Mouse (Mus musculus): ENCODE results near the gene Gm11111. TPM values are rescaled to one million over a fixed set of nuclear protein-coding genes. Genes with fewer than 3 reads are reported as not detected.

Gm11111 gene
- not detected in 2 replicates for polyA plus RNA-seq (2015; fragmentation: Nextera tagmentation; extraction: Ambion mirVana)

DNA sequence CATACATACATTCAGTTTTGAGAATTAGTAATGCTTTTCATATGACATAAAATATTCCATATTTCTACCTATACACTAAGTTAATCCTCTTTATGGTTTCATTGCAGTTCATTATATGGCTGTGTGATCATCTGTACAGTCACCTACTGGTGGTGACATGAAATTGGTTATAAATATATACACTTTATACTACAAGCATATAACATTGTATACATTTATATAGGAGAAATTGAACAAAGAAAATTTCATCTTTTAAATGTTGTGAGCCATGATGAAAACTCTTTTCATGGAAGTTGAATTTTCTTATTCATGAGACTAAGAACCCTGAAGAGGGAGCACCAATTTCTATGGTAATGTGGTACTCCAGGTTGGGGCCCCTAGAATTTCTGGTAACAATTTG lies at the start of gene Gm11111:
TSS of gene Gm11111 (plus strand) at position 301 of the 400 bp plus-strand sequence.
- Histone ChIP-seq H3K27me3 (replicated peaks) (no peaks in the 10 kb centered on the region), H3K4me3 (no peak within 1 kb of the TSS), H3K9ac (no peak within 1 kb of the TSS), H3K36me3 (no peaks in the 10 kb centered on the region), H3K4me2 (no peak within 1 kb of the TSS), H3K4me1 (no peaks in the 10 kb centered on the region), H3K9me3 (no peaks in the 10 kb centered on the region), H3K27ac (replicated peaks) (no peak within 1 kb of the TSS)
- ATAC-seq (ENCODE audit: extremely low read depth, insufficient number of reproducible peaks, low FRiP score, low TSS enrichment): no peak

DNA sequence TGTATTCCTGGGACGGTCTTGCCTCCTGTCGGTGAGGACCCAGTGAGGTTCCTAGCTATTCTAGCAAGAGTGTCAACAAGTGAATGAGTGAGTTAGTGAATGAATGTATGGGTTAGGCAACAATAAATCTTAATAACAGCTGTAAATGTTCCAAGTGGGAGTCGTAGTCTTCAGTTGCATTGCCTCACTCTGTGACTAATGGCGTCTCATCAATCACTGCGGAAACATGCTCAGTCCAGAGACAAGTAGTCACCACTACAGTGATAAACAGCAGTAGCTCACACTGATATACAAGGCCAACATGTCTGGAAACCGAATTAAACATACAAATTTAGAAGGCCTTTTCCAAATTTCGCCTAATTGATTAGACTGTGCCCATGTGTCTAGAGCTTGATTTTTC lies 36.3 kb upstream of the Gm11111 start:
- Histone ChIP-seq H3K9ac (no peak overlapping the region), H3K27me3 (replicated peaks) (no peaks in the 10 kb centered on the region), H3K4me3 (no peak overlapping the region), H3K27ac (replicated peaks) (no peak overlapping the region), H3K9me3 (no peaks in the 10 kb centered on the region), H3K4me1 (no peaks in the 10 kb centered on the region), H3K4me2 (no peak overlapping the region), H3K36me3 (no peaks in the 10 kb centered on the region)
- no peak for ATAC-seq (ENCODE audit: extremely low read depth, insufficient number of reproducible peaks, low FRiP score, low TSS enrichment)
- WGBS: 70% methylated on average over 7 of the region's 7 CpGs

DNA sequence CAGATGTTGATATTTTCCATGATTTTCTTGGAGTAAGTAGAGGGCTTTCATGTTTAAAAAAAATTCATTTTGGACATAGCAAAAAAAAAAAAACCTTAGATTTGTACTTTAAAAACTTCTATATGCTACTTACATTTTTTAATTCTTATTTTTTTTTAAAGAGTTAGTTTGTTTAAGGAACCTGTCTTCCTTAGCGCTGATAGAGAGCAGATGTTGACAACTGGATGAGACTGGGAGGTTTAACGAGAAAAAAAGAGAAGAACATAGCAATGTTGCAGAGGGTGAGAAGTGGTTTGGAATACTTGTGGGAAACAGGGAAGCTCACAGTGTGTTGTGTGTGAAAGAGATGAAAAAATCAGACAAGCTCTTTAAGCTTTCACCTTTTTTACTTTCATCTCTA lies 32.4 kb upstream of the Gm11111 start:
- H3K4me1 ChIP-seq: peaks cover 8% of the 10 kb centered on the region
- no peak overlapping the region for H3K9ac ChIP-seq
- H3K36me3 ChIP-seq: no peaks in the 10 kb centered on the region
- WGBS: 57% methylated on average over 2 of the region's 2 CpGs
- H3K27ac ChIP-seq (replicated peaks): no peak overlapping the region
- no peaks in the 10 kb centered on the region for H3K9me3 ChIP-seq
- no peak for ATAC-seq (ENCODE audit: extremely low read depth, insufficient number of reproducible peaks, low FRiP score, low TSS enrichment)
- no peak overlapping the region for H3K4me2 ChIP-seq
- H3K4me3 ChIP-seq: no peak overlapping the region
- H3K27me3 ChIP-seq (replicated peaks): no peaks in the 10 kb centered on the region

DNA sequence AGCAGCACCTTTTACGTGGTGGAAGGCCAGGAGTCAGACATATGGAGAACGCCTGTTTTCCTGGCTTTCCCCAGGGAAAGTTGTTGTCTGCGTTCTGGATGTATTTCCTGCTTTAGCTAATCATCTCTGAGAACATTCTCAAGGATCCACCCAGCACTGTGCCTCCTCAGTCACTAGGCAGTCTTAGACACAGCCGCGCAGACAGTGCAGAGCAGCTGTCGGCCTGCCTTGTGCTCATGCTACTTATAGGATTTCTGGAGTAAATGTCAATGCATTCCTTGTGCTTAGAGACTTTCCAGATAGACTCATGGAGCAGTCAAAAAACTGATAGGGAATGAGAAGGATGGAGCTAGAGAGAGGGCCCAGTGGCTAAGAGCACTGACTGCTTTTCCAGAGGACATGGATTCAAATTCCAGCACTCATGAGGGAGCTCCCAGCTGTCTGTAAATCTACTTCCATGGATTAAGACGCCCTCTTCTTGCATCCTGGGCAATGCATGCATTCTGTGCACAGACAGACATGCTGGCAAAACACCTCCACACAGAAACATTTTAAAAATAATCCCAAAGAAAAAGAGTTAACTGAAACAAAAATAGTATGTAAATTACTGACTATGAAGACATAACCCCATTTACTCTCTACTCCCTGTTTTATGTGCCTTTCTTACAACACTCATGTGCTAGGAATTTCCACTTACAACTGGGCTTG lies 30.1 kb upstream of the Gm11111 start:
- WGBS: 83% methylated on average over 7 of the region's 7 CpGs
- Histone ChIP-seq H3K27ac (replicated peaks) (no peak overlapping the region), H3K9me3 (no peaks in the 10 kb centered on the region), H3K4me1 (peaks cover 8% of the 10 kb centered on the region), H3K4me2 (no peak overlapping the region), H3K4me3 (no peak overlapping the region), H3K9ac (no peak overlapping the region), H3K36me3 (no peaks in the 10 kb centered on the region), H3K27me3 (replicated peaks) (no peaks in the 10 kb centered on the region)
- ATAC-seq (ENCODE audit: extremely low read depth, insufficient number of reproducible peaks, low FRiP score, low TSS enrichment): no peak

DNA sequence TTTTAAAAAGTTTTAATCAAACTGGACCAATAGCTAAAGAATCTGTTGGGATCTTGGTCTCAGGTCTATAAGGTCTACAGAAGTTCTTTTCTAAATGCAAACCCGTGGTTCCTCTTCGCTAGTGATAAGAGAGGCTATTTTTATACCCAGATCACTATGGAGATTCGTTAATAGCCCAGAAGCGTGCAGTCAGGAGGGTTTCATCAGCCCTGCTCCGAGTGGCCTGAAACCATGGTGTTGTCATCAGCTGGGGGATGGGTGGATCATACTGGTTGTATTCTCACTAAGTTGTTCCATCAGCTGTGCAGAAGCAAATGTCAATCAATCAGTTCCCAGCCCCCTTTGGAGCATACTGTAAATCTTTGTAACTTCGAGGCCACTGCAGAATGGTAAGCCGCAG lies 29.4 kb upstream of the Gm11111 start:
- Histone ChIP-seq H3K4me2 (no peak overlapping the region), H3K4me1 (peaks cover 8% of the 10 kb centered on the region), H3K27me3 (replicated peaks) (no peaks in the 10 kb centered on the region), H3K36me3 (no peaks in the 10 kb centered on the region), H3K4me3 (no peak overlapping the region), H3K9me3 (no peaks in the 10 kb centered on the region), H3K9ac (no peak overlapping the region), H3K27ac (replicated peaks) (no peak overlapping the region)
- ATAC-seq (ENCODE audit: extremely low read depth, insufficient number of reproducible peaks, low FRiP score, low TSS enrichment): no peak
- 31% methylated on average over 7 of the region's 7 CpGs for WGBS

DNA sequence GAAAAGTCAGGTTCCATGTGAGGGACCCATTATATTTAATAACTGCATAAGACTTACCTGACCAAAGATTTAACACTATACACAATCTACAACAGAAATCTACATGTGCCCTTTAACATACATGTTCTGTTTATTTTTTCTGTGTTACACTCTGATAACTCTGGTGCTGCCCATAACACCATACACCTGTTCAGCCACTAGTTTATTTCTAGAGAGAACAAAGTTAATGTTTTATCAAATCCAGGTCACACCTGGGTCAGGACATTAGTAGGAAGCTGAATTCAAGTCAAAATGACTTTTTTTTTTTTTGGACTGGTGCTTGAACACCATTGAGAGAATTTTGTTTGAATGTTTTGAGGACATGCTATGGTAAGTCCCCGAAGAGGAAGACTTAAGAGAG lies 28.7 kb upstream of the Gm11111 start:
- 76% methylated on average over 1 of the region's 1 CpGs for WGBS

DNA sequence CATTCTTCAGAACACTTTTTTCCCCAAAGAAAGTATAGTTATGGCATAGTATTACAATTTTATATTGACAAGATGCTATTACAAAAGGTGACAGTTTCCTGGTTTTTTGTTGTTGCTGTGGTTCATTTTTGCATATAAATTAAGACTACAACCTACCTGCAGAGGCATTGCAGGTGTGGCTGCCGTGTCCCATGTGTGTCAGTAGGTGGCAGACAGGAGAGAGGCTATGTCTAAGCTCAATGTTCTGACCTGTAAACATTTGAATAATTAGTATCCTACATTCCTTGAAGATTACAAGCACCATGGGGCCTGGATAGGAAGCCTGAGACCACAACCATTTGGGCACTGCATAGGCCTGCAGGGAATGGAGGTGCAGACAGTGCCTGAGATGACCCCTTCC lies 11.2 kb upstream of the Gm11111 start:
- H3K4me2 ChIP-seq: no peak overlapping the region
- H3K36me3 ChIP-seq: no peaks in the 10 kb centered on the region
- no peak overlapping the region for H3K4me3 ChIP-seq
- no peaks in the 10 kb centered on the region for H3K4me1 ChIP-seq
- no peak for ATAC-seq (ENCODE audit: extremely low read depth, insufficient number of reproducible peaks, low FRiP score, low TSS enrichment)
- 65% methylated on average over 1 of the region's 1 CpGs for WGBS
- H3K27ac ChIP-seq (replicated peaks): no peak overlapping the region
- no peaks in the 10 kb centered on the region for H3K27me3 ChIP-seq (replicated peaks)
- H3K9ac ChIP-seq: no peak overlapping the region
- no peaks in the 10 kb centered on the region for H3K9me3 ChIP-seq

More for the DNA sequence above, 28.7 kb upstream of the Gm11111 start:
- Histone ChIP-seq H3K36me3 (no peaks in the 10 kb centered on the region), H3K27ac (replicated peaks) (no peak overlapping the region), H3K4me3 (no peak overlapping the region), H3K4me1 (peaks cover 8% of the 10 kb centered on the region), H3K9me3 (no peaks in the 10 kb centered on the region), H3K9ac (no peak overlapping the region), H3K27me3 (replicated peaks) (no peaks in the 10 kb centered on the region), H3K4me2 (no peak overlapping the region)
- no peak for ATAC-seq (ENCODE audit: extremely low read depth, insufficient number of reproducible peaks, low FRiP score, low TSS enrichment)

DNA sequence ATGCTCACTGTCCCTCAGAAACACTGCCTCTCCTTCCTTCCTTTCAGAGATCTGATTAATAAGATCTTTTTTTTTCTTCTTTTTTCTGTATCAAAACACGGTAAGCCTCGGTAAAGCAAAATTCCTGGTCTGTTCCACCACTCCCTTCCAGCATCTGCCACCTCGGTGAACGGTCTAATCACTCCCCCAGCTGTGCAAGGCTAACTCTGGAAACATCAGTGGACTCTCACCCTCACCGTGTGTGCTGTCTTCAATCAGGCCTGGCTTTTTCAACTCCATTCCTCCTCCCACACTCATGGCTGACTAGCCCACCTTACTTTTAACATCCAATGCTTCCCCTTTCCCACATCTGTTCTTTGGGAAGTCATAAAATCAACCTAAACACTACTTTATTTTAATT lies 2.2 kb upstream of the Gm11111 start:
- H3K27ac ChIP-seq (replicated peaks): no peak overlapping the region
- H3K4me2 ChIP-seq: no peak overlapping the region
- no peaks in the 10 kb centered on the region for H3K4me1 ChIP-seq
- no peaks in the 10 kb centered on the region for H3K27me3 ChIP-seq (replicated peaks)
- no peak overlapping the region for H3K9ac ChIP-seq
- WGBS: 35% methylated on average over 5 of the region's 5 CpGs
- no peaks in the 10 kb centered on the region for H3K36me3 ChIP-seq
- H3K9me3 ChIP-seq: no peaks in the 10 kb centered on the region
- ATAC-seq (ENCODE audit: extremely low read depth, insufficient number of reproducible peaks, low FRiP score, low TSS enrichment): no peak
- no peak overlapping the region for H3K4me3 ChIP-seq

DNA sequence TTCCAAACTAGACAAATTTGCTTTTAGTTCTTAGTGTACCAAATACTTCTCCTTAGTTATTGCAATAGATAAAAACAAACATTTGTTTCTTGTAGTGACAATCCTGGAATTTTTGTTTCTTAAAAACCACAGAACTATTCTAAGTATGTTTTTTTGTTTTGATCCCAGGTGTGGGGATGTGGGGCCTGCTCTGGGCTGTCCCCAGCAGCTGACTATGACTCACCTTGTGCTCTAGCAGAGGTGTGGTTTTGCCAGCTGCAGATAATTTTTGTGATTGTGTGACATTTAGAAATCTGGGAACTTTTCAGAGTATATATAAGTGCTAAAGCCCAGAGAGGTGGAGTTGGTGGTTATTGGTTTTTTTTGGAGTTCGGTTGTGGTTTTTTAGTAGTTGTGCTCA lies 1.6 kb upstream of the Gm11111 start:
- H3K9me3 ChIP-seq: no peaks in the 10 kb centered on the region
- no peak overlapping the region for H3K4me3 ChIP-seq
- no peak overlapping the region for H3K4me2 ChIP-seq
- ATAC-seq (ENCODE audit: extremely low read depth, insufficient number of reproducible peaks, low FRiP score, low TSS enrichment): no peak
- 74% methylated on average over 1 of the region's 1 CpGs for WGBS
- H3K27ac ChIP-seq (replicated peaks): no peak overlapping the region
- no peaks in the 10 kb centered on the region for H3K27me3 ChIP-seq (replicated peaks)
- H3K36me3 ChIP-seq: no peaks in the 10 kb centered on the region
- no peaks in the 10 kb centered on the region for H3K4me1 ChIP-seq
- no peak overlapping the region for H3K9ac ChIP-seq

DNA sequence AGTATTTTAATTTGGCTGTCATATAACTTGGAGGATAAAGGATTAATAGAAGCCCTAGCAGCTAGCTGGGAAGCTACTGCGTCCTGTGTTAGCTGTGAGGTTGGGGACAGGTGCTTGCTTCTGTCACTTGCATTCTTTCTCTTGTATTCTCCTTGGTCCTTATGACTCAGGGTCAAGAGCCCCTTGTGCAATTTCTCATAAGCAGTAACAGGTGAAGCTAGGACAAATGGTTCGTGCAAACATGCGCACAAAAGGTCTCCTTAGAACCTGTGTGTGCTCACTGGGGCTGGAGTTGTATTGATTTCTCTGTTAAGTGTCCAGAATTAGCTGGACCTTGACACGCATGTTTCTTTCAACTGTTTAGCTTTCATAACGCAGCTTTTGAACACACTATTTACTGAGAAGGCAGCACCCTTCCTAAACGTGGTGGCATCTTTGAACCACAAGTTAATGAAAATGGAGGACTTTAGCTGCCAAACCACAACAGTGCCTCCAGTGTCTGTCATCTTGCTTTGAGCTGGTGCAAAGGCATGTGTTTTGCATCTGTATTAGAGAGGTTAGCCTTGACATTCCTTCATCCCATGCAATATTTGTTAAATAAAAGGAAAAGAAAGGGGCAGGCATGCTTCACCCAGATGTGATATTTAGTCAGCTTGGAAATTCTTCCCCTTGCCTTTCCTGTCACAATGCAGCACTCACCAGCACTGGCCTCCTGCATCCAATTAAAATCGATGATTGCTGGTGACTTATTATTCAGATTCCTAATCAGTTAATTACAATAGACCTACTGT lies 511 bp downstream of the Gm11111 start:
- no peaks in the 10 kb centered on the region for H3K27me3 ChIP-seq (replicated peaks)
- no peaks in the 10 kb centered on the region for H3K9me3 ChIP-seq
- no peak overlapping the region for H3K27ac ChIP-seq (replicated peaks)
- no peak overlapping the region for H3K4me3 ChIP-seq
- no peak for ATAC-seq (ENCODE audit: extremely low read depth, insufficient number of reproducible peaks, low FRiP score, low TSS enrichment)
- H3K4me1 ChIP-seq: no peaks in the 10 kb centered on the region
- no peak overlapping the region for H3K4me2 ChIP-seq
- no peak overlapping the region for H3K9ac ChIP-seq
- no peaks in the 10 kb centered on the region for H3K36me3 ChIP-seq
- 63% methylated on average over 7 of the region's 7 CpGs for WGBS

DNA sequence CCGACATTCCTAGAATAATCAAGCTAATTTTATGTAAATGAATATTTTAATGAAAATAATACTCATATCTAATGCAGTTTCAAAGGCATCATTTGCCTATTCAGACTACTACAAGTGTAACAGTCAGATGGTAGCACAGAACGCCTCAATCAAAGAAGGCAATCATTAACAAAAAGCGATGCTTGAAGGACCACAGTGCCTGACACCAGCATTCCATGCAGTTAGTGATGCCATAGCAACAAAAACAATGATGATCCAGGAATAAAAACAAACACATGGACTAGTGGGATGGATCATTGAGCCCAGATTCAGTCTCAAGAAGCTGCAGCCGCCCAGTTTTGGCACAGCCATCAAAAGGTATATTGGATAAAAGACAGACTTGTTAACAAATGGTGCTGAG lies 8.8 kb downstream of the Gm11111 start:
- Histone ChIP-seq H3K4me3 (no peak overlapping the region), H3K27me3 (replicated peaks) (no peaks in the 10 kb centered on the region), H3K9ac (no peak overlapping the region), H3K27ac (replicated peaks) (no peak overlapping the region), H3K4me1 (peaks cover under 1% of the 10 kb centered on the region; the same call in 1 of the 2 replicates), H3K36me3 (no peaks in the 10 kb centered on the region), H3K4me2 (no peak overlapping the region), H3K9me3 (no peaks in the 10 kb centered on the region)
- 81% methylated on average over 4 of the region's 4 CpGs for WGBS
- ATAC-seq (ENCODE audit: extremely low read depth, insufficient number of reproducible peaks, low FRiP score, low TSS enrichment): no peak

DNA sequence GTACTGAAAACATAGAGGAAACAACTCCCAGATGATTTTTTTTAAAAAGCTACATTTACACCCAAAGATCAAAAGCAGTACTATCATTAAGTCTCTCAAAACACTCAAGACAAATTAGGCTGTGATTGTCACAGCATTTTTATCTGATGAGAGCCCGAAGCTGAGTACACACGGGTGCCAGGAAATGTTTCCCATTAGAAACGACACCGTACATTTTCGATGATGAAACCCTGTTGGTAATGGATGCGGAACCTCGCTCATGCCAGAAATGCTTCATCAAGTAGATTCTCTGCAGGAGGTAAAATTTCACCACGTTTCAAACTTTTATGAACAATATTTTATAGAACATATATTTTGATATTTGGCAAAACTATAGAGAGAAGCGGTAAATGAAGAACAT lies 10.3 kb downstream of the Gm11111 start:
- no peak for ATAC-seq (ENCODE audit: extremely low read depth, insufficient number of reproducible peaks, low FRiP score, low TSS enrichment)

More for the DNA sequence above, 10.3 kb downstream of the Gm11111 start:
- H3K4me3 ChIP-seq: no peak overlapping the region
- no peaks in the 10 kb centered on the region for H3K27me3 ChIP-seq (replicated peaks)
- no peaks in the 10 kb centered on the region for H3K9me3 ChIP-seq
- H3K36me3 ChIP-seq: no peaks in the 10 kb centered on the region
- WGBS: 67% methylated on average over 9 of the region's 9 CpGs
- H3K27ac ChIP-seq (replicated peaks): no peak overlapping the region
- H3K4me1 ChIP-seq: peaks cover 9% of the 10 kb centered on the region
- no peak overlapping the region for H3K9ac ChIP-seq
- H3K4me2 ChIP-seq: no peak overlapping the region

Data from heart, embryonic 13.5 days (tissue).